ENCODE assay signal across 7 mouse cellular contexts in the genomic region with DNA sequence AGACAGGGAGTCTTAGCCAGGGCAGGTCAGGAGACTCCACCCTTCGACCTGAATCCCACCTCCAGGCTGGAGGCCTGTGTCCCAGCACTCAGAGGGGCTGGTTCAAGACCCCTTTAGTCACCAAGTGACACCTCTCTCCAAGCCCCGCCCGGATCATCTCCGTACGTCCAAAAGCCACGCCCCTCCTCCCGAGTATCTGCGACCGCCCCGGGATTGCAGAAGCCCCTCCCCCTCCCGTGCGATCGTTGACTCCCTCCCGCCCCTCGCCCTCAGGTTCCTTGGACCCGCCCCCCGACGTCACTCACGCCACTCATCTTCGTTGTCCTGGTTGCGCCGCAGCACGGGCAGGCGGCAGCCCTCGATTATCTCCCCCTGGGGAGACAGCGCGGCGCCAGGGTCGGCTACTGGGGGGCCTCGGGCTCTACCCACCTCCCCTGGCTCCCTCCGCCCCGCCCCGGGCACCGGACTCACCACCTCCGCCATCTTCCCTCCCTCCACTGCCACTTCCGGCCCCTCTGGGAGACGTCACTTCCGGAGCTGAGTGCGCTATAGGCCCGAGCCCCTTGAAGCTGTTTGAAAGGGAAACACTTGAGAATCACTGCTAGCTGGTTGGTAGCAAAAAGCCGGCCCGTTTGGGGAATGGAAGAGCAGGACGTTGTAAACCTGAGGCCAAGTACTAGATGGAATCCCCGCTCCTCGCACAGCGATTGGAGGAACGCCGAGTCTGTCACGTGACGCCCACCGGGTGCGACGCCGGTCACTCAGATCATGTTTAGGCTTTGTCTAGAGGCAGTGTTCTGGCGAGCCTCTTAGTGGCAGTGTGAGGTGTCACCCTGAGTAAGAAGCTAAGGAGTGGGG. TPM values are rescaled to one million over a fixed set of nuclear protein-coding genes. Genes with fewer than 3 reads are reported as not detected.
DNase-seq lines count a peak whose midpoint lies in the region; ATAC-seq and TF ChIP-seq lines count a peak whose summit lies in the region.

A gene (minus strand): TSS at position 691 of the 858 bp plus-strand sequence.

- peak within 1 kb of the TSS; percentile 64 for H3K4me2 ChIP-seq in intestine, postnatal 0 days (replicated peaks; ENCODE audit: low read depth)
- peak within 1 kb of the TSS; percentile 57 for H3K4me2 ChIP-seq in midbrain, embryonic 12.5 days (replicated peaks)

- H3K27ac ChIP-seq in intestine, postnatal 0 days (ENCODE audit: low read depth, low read length): peak within 1 kb of the TSS; percentile 94
- H3K27ac ChIP-seq in midbrain, embryonic 12.5 days (replicated peaks): peak within 1 kb of the TSS; percentile 99
- H3K27ac ChIP-seq in small intestine, adult 2 months (ENCODE audit: insufficient read depth, low read depth, low read length): peak within 1 kb of the TSS; percentile 88

- WGBS in intestine, postnatal 0 days: under 1% methylated on average over 54 of the region's 55 CpGs
- WGBS in midbrain, embryonic 12.5 days: under 1% methylated on average over 52 of the region's 55 CpGs
- 1% methylated on average over 55 of the region's 55 CpGs for WGBS in small intestine, adult 2 months

- DNase-seq in adrenal gland, adult 8-10 months: peak; percentile 85
- DNase-seq in embryo, embryonic 9.5 days (ENCODE audit: extremely low spot score): peak; percentile 98
- peak; percentile 49 for DNase-seq in gonadal fat pad, adult 2 months (ENCODE audit: low read depth)
- DNase-seq in left cerebral cortex, postnatal 4 days: peak; percentile 93

- H3K27me3 ChIP-seq in intestine, postnatal 0 days (replicated peaks; ENCODE audit: control insufficient read depth, insufficient read depth, low read length): no peaks in the 10 kb centered on the region
- H3K27me3 ChIP-seq in midbrain, embryonic 12.5 days: peaks cover 6% of the 10 kb centered on the region; the same call in 1 of the 2 replicates
- H3K27me3 ChIP-seq in small intestine, adult 2 months (ENCODE audit: control insufficient read depth, insufficient read depth, low read length): no peaks in the 10 kb centered on the region

- peak within 1 kb of the TSS; percentile 66 for H3K4me3 ChIP-seq in intestine, postnatal 0 days (ENCODE audit: low read depth, low read length)
- H3K4me3 ChIP-seq in midbrain, embryonic 12.5 days: peak within 1 kb of the TSS; percentile 74
- peak within 1 kb of the TSS; percentile 84 for H3K4me3 ChIP-seq in small intestine, adult 2 months (ENCODE audit: low read depth, low read length)

- peak; percentile 90 for ATAC-seq in intestine, postnatal 0 days
- ATAC-seq in midbrain, embryonic 12.5 days (ENCODE audit: low FRiP score, low read depth): peak; percentile 93

- intact Hi-C loops in left cerebral cortex, postnatal 4 days (cut with DNase I): loop anchor here (2.0 kb wide), 1 partner anchor 27 kb away; a partner anchor contains a TSS

- TF ChIP-seq POLR2A in small intestine, adult 2 months (IDR thresholded peaks at IDR 0.05; ENCODE audit: low read depth, low read length): peak; percentile 76

- peaks cover 42% of the 10 kb centered on the region for H3K36me3 ChIP-seq in intestine, postnatal 0 days (ENCODE audit: control insufficient read depth, insufficient read depth)
- H3K36me3 ChIP-seq in midbrain, embryonic 12.5 days: peaks cover 42% of the 10 kb centered on the region
- peaks cover 35% of the 10 kb centered on the region for H3K36me3 ChIP-seq in small intestine, adult 2 months (ENCODE audit: control insufficient read depth, insufficient read depth, low read length)

- H3K4me1 ChIP-seq in intestine, postnatal 0 days (replicated peaks; ENCODE audit: control insufficient read depth, insufficient read depth, low read length): no peaks in the 10 kb centered on the region; the same call in 1 of the 2 replicates
- H3K4me1 ChIP-seq in midbrain, embryonic 12.5 days: peaks cover 25% of the 10 kb centered on the region
- H3K4me1 ChIP-seq in small intestine, adult 2 months (ENCODE audit: control insufficient read depth, insufficient read depth, insufficient read length, low read length): no peaks in the 10 kb centered on the region; the same call in 1 of the 2 replicates

- peak; percentile 35 for TF ChIP-seq CTCF in intestine, postnatal 0 days (IDR thresholded peaks at IDR 0.05; ENCODE audit: low read depth)
- TF ChIP-seq CTCF in small intestine, adult 2 months (IDR thresholded peaks at IDR 0.05; ENCODE audit: extremely low read depth, insufficient read length, insufficient replicate concordance, low read depth, low read length): no peak; the same call in 1 of the 2 replicates

- H3K9me3 ChIP-seq in intestine, postnatal 0 days (ENCODE audit: control insufficient read depth): no peaks in the 10 kb centered on the region
- no peaks in the 10 kb centered on the region for H3K9me3 ChIP-seq in midbrain, embryonic 12.5 days

- peak within 1 kb of the TSS; percentile 72 for H3K9ac ChIP-seq in intestine, postnatal 0 days (ENCODE audit: low read depth, low read length)
- peak within 1 kb of the TSS; percentile 79 for H3K9ac ChIP-seq in midbrain, embryonic 12.5 days (replicated peaks)

RNA-seq across cellular contexts. Expression of the gene that starts here (rescaled TPM):
- total RNA-seq in adrenal gland, adult 8-10 months (2022): 10 to 100 TPM; 71.6 to 90.4 (median 76.6) TPM
- 55.3 and 63.6 TPM in 2 replicates for polyA plus RNA-seq in gonadal fat pad, adult 2 months (2012; rRNA removed)
- 37.4 and 38.6 TPM in 2 replicates for polyA plus RNA-seq in intestine, postnatal 0 days (2015; fragmentation: Nextera tagmentation; extraction: Ambion mirVana)
- total RNA-seq in left cerebral cortex, postnatal 4 days (2021): 10 to 100 TPM; 84.6 to 98.4 TPM
- 80.4 and 81.6 TPM in 2 replicates for polyA plus RNA-seq in midbrain, embryonic 12.5 days (2016; fragmentation: Nextera tagmentation; extraction: Ambion mirVana)
- polyA plus RNA-seq in small intestine, adult 2 months (2012; rRNA removed): 19.0 and 40.4 TPM in 2 replicates

Comparison
In these comparisons a context has a peak if more than half of its experiments do, and no peak if none do; other contexts are left out.
1. Peak in every context shown above with its lines: DNase-seq, ATAC-seq, H3K4me3 ChIP-seq and H3K27ac ChIP-seq.